Mouse (Mus musculus): ENCODE results near the gene Nup62. TPM values are rescaled to one million over a fixed set of nuclear protein-coding genes. Genes with fewer than 3 reads are reported as not detected.

Nup62 gene
- polyA plus RNA-seq, 1 experiment from 2014 or later = 66.9 TPM

GRCm38 (mm10) chr7:44820525-44820924 lies 4.6 kb downstream of the Nup62 start:
- ATAC-seq (replicated peaks; ENCODE audit: insufficient number of reproducible peaks, low FRiP score, low TSS enrichment, low read depth) (no peak), DNase-seq (ENCODE audit: low spot score) (no peak)
- no peak overlapping the region for H3K9ac ChIP-seq (replicated peaks; ENCODE audit: low read length)
- no peak overlapping the region for H3K27ac ChIP-seq (replicated peaks; ENCODE audit: low read depth, low read length)
- no peaks in the 10 kb centered on the region for H3K9me3 ChIP-seq (replicated peaks; ENCODE audit: control insufficient read depth, low read length)
- no peaks in the 10 kb centered on the region for H3K36me3 ChIP-seq (replicated peaks; ENCODE audit: control insufficient read depth, insufficient read depth, low read depth, low read length)
- no peak overlapping the region for H3K4me2 ChIP-seq (ENCODE audit: low read depth, low read length)
- H3K27me3 ChIP-seq (ENCODE audit: control insufficient read depth, insufficient read depth, low read length) = no peaks in the 10 kb centered on the region
- peaks cover 9% of the 10 kb centered on the region; the same call in 1 of the 2 replicates for H3K4me1 ChIP-seq (ENCODE audit: control insufficient read depth, insufficient read depth, low read length)
- no peak overlapping the region for H3K4me3 ChIP-seq (ENCODE audit: low read depth, low read length)
- 79% methylated on average over 3 of the region's 3 CpGs for WGBS

GRCm38 (mm10) chr7:44821666-44822448 lies 6.0 kb downstream of the Nup62 start:
- Histone ChIP-seq H3K27ac (replicated peaks; ENCODE audit: low read depth, low read length) (no peak overlapping the region), H3K9ac (replicated peaks; ENCODE audit: low read length) (no peak overlapping the region), H3K36me3 (replicated peaks; ENCODE audit: control insufficient read depth, insufficient read depth, low read depth, low read length) (no peaks in the 10 kb centered on the region), H3K4me3 (ENCODE audit: low read depth, low read length) (no peak overlapping the region), H3K9me3 (replicated peaks; ENCODE audit: control insufficient read depth, low read length) (no peaks in the 10 kb centered on the region), H3K4me2 (ENCODE audit: low read depth, low read length) (no peak overlapping the region), H3K4me1 (ENCODE audit: control insufficient read depth, insufficient read depth, low read length) (peaks cover 9% of the 10 kb centered on the region; the same call in 1 of the 2 replicates), H3K27me3 (ENCODE audit: control insufficient read depth, insufficient read depth, low read length) (no peaks in the 10 kb centered on the region)
- 86% methylated on average over 7 of the region's 7 CpGs for WGBS
- ATAC-seq (replicated peaks; ENCODE audit: insufficient number of reproducible peaks, low FRiP score, low TSS enrichment, low read depth) (no peak), DNase-seq (ENCODE audit: low spot score) (no peak)

GRCm38 (mm10) chr7:44823409-44823808 lies 7.5 kb downstream of the Nup62 start:
- DNase-seq (ENCODE audit: low spot score) (no peak), ATAC-seq (replicated peaks; ENCODE audit: insufficient number of reproducible peaks, low FRiP score, low TSS enrichment, low read depth) (no peak)
- Histone ChIP-seq H3K9ac (replicated peaks; ENCODE audit: low read length) (no peak overlapping the region), H3K4me3 (ENCODE audit: low read depth, low read length) (no peak overlapping the region), H3K27ac (replicated peaks; ENCODE audit: low read depth, low read length) (no peak overlapping the region), H3K4me2 (ENCODE audit: low read depth, low read length) (no peak overlapping the region), H3K9me3 (replicated peaks; ENCODE audit: control insufficient read depth, low read length) (no peaks in the 10 kb centered on the region), H3K4me1 (ENCODE audit: control insufficient read depth, insufficient read depth, low read length) (0 out of 2 replicates have a peak, but pooled peaks cover 3% of the 10 kb centered on the region), H3K36me3 (replicated peaks; ENCODE audit: control insufficient read depth, insufficient read depth, low read depth, low read length) (no peaks in the 10 kb centered on the region), H3K27me3 (ENCODE audit: control insufficient read depth, insufficient read depth, low read length) (no peaks in the 10 kb centered on the region)
- 42% methylated on average over 7 of the region's 7 CpGs for WGBS

- DNase-seq (ENCODE audit: low spot score) (peak; percentile 83), ATAC-seq (replicated peaks; ENCODE audit: insufficient number of reproducible peaks, low FRiP score, low TSS enrichment, low read depth) (no peak)
- H3K27me3 ChIP-seq (ENCODE audit: control insufficient read depth, insufficient read depth, low read length) = no peaks in the 10 kb centered on the region
- 29% methylated on average over 3 of the region's 3 CpGs for WGBS
- peaks cover 14% of the 10 kb centered on the region for H3K36me3 ChIP-seq (replicated peaks; ENCODE audit: control insufficient read depth, insufficient read depth, low read depth, low read length)
- no peak overlapping the region for H3K4me2 ChIP-seq (ENCODE audit: low read depth, low read length)
- H3K9me3 ChIP-seq (replicated peaks; ENCODE audit: control insufficient read depth, low read length) = no peaks in the 10 kb centered on the region
- H3K27ac ChIP-seq (replicated peaks; ENCODE audit: low read depth, low read length) = no peak overlapping the region
- no peak overlapping the region for H3K9ac ChIP-seq (replicated peaks; ENCODE audit: low read length)
- no peaks in the 10 kb centered on the region for H3K4me1 ChIP-seq (ENCODE audit: control insufficient read depth, insufficient read depth, low read length)
- no peak overlapping the region for H3K4me3 ChIP-seq (ENCODE audit: low read depth, low read length)
Measured at GRCm38 (mm10) chr7:44824872-44825271, 9.0 kb downstream of the Nup62 start.

GRCm38 (mm10) chr7:44826771-44827170 lies 10.9 kb downstream of the Nup62 start:
- no peak overlapping the region for H3K4me3 ChIP-seq (ENCODE audit: low read depth, low read length)
- H3K4me2 ChIP-seq (ENCODE audit: low read depth, low read length) = no peak overlapping the region
- WGBS = 81% methylated on average over 3 of the region's 3 CpGs
- H3K9ac ChIP-seq (replicated peaks; ENCODE audit: low read length) = no peak overlapping the region
- H3K27me3 ChIP-seq (ENCODE audit: control insufficient read depth, insufficient read depth, low read length) = no peaks in the 10 kb centered on the region
- H3K27ac ChIP-seq (replicated peaks; ENCODE audit: low read depth, low read length) = no peak overlapping the region
- no peaks in the 10 kb centered on the region for H3K4me1 ChIP-seq (ENCODE audit: control insufficient read depth, insufficient read depth, low read length)
- H3K9me3 ChIP-seq (replicated peaks; ENCODE audit: control insufficient read depth, low read length) = no peaks in the 10 kb centered on the region
- peaks cover 28% of the 10 kb centered on the region for H3K36me3 ChIP-seq (replicated peaks; ENCODE audit: control insufficient read depth, insufficient read depth, low read depth, low read length)
- no peak for DNase-seq (ENCODE audit: low spot score)
- no peak for ATAC-seq (replicated peaks; ENCODE audit: insufficient number of reproducible peaks, low FRiP score, low TSS enrichment, low read depth)

- Histone ChIP-seq H3K4me3 (ENCODE audit: low read depth, low read length) (no peak overlapping the region), H3K9ac (replicated peaks; ENCODE audit: low read length) (no peak overlapping the region), H3K27me3 (ENCODE audit: control insufficient read depth, insufficient read depth, low read length) (no peaks in the 10 kb centered on the region), H3K9me3 (replicated peaks; ENCODE audit: control insufficient read depth, low read length) (no peaks in the 10 kb centered on the region), H3K4me2 (ENCODE audit: low read depth, low read length) (no peak overlapping the region), H3K36me3 (replicated peaks; ENCODE audit: control insufficient read depth, insufficient read depth, low read depth, low read length) (peaks cover 28% of the 10 kb centered on the region), H3K27ac (replicated peaks; ENCODE audit: low read depth, low read length) (no peak overlapping the region), H3K4me1 (ENCODE audit: control insufficient read depth, insufficient read depth, low read length) (no peaks in the 10 kb centered on the region)
- ATAC-seq (replicated peaks; ENCODE audit: insufficient number of reproducible peaks, low FRiP score, low TSS enrichment, low read depth) (no peak), DNase-seq (ENCODE audit: low spot score) (no peak)
- 92% methylated on average over 5 of the region's 5 CpGs for WGBS
Measured at GRCm38 (mm10) chr7:44828706-44829105, 12.8 kb downstream of the Nup62 start.

GRCm38 (mm10) chr7:44832763-44833162 lies 16.9 kb downstream of the Nup62 start:
- WGBS = 81% methylated on average over 4 of the region's 4 CpGs
- Histone ChIP-seq H3K4me1 (ENCODE audit: control insufficient read depth, insufficient read depth, low read length) (no peaks in the 10 kb centered on the region), H3K4me2 (ENCODE audit: low read depth, low read length) (no peak overlapping the region), H3K9me3 (replicated peaks; ENCODE audit: control insufficient read depth, low read length) (no peaks in the 10 kb centered on the region), H3K4me3 (ENCODE audit: low read depth, low read length) (no peak overlapping the region), H3K36me3 (replicated peaks; ENCODE audit: control insufficient read depth, insufficient read depth, low read depth, low read length) (peaks cover 28% of the 10 kb centered on the region), H3K27ac (replicated peaks; ENCODE audit: low read depth, low read length) (no peak overlapping the region), H3K27me3 (ENCODE audit: control insufficient read depth, insufficient read depth, low read length) (no peaks in the 10 kb centered on the region), H3K9ac (replicated peaks; ENCODE audit: low read length) (no peak overlapping the region)
- DNase-seq (ENCODE audit: low spot score) (no peak), ATAC-seq (replicated peaks; ENCODE audit: insufficient number of reproducible peaks, low FRiP score, low TSS enrichment, low read depth) (no peak)

GRCm38 (mm10) chr7:44835373-44836015 lies 19.6 kb downstream of the Nup62 start:
- no peak for DNase-seq (ENCODE audit: low spot score)
- WGBS = 100% methylated on average over 1 of the region's 1 CpGs
- ATAC-seq (replicated peaks; ENCODE audit: insufficient number of reproducible peaks, low FRiP score, low TSS enrichment, low read depth) = no peak

More at GRCm38 (mm10) chr7:44835373-44836015, 19.6 kb downstream of the Nup62 start:
- H3K36me3 ChIP-seq (replicated peaks; ENCODE audit: control insufficient read depth, insufficient read depth, low read depth, low read length) = peaks cover 8% of the 10 kb centered on the region; the same call in 1 of the 2 replicates
- no peak overlapping the region for H3K9ac ChIP-seq (replicated peaks; ENCODE audit: low read length)
- H3K27ac ChIP-seq (replicated peaks; ENCODE audit: low read depth, low read length) = no peak overlapping the region
- H3K9me3 ChIP-seq (replicated peaks; ENCODE audit: control insufficient read depth, low read length) = no peaks in the 10 kb centered on the region
- no peak overlapping the region for H3K4me3 ChIP-seq (ENCODE audit: low read depth, low read length)
- peaks cover 6% of the 10 kb centered on the region for H3K27me3 ChIP-seq (ENCODE audit: control insufficient read depth, insufficient read depth, low read length)
- no peak overlapping the region for H3K4me2 ChIP-seq (ENCODE audit: low read depth, low read length)
- peaks cover 5% of the 10 kb centered on the region; the same call in 1 of the 2 replicates for H3K4me1 ChIP-seq (ENCODE audit: control insufficient read depth, insufficient read depth, low read length)
